Mouse (Mus musculus): Measurements from ENCODE around the gene Lrrc56.
"Not testable (repeated sequence)": the region's sequence is repeated elsewhere in the genome, so short reads cannot be mapped to it uniquely, and the experiment has no call there.

Gene Lrrc56

GRCm38 (mm10) chr7:141218141-141218540 is 24.2 kb downstream of the Lrrc56 start:
- no peak for DNase-seq

GRCm38 (mm10) chr7:141218557-141219133 is 24.7 kb downstream of the Lrrc56 start:
- DNase-seq = no peak

- DNase-seq = no peak
Observed at GRCm38 (mm10) chr7:141219558-141220099, 25.7 kb downstream of the Lrrc56 start.

GRCm38 (mm10) chr7:141220377-141220776 is 26.4 kb downstream of the Lrrc56 start:
- DNase-seq = no peak

- DNase-seq = peak; percentile 96
Observed at GRCm38 (mm10) chr7:141221249-141222125, 27.5 kb downstream of the Lrrc56 start.

- no peak for DNase-seq
Observed at GRCm38 (mm10) chr7:141222126-141222467, 28.1 kb downstream of the Lrrc56 start.

GRCm38 (mm10) chr7:141222696-141223215 is 28.8 kb downstream of the Lrrc56 start:
- no peak for DNase-seq

- DNase-seq = no peak
Observed at GRCm38 (mm10) chr7:141226535-141226934, 32.6 kb downstream of the Lrrc56 start.

- no peak for DNase-seq
Observed at GRCm38 (mm10) chr7:141227796-141228195, 33.8 kb downstream of the Lrrc56 start.

GRCm38 (mm10) chr7:141228279-141229067 is 34.5 kb downstream of the Lrrc56 start, which contains the start of gene Phrf1:
TSS of gene Phrf1 (plus strand) at chr7:141228784.
- DNase-seq = peak; percentile 91

- no peak for DNase-seq
Observed at GRCm38 (mm10) chr7:141229702-141230101, 35.7 kb downstream of the Lrrc56 start.

- DNase-seq = no peak
Observed at GRCm38 (mm10) chr7:141230570-141230969, 36.6 kb downstream of the Lrrc56 start.

- DNase-seq = no peak
Observed at GRCm38 (mm10) chr7:141231111-141231510, 37.2 kb downstream of the Lrrc56 start.

GRCm38 (mm10) chr7:141231551-141231950 is 37.6 kb downstream of the Lrrc56 start:
- no peak for DNase-seq

- not testable (repeated sequence) for DNase-seq
Observed at GRCm38 (mm10) chr7:141250486-141250885, 56.5 kb downstream of the Lrrc56 start.

- DNase-seq = no peak
Observed at GRCm38 (mm10) chr7:141256159-141256558, 62.2 kb downstream of the Lrrc56 start.
